Mouse (Mus musculus) monocyte, adult 2 months (primary cell): Measurements from ENCODE around the gene Itpa.

Experiments
- DNase-seq, 2 experiments: peaks; one replicate each; pipeline ENCODE4 v3.0.0; 2022; ENCODE audit warnings: low spot score in 2 of 2, low read depth in 1 of 2

The Itpa gene

GRCm38 (mm10) chr2:130724369-130724768 lies 57.0 kb downstream of the Itpa start:
- DNase-seq: no peak

GRCm38 (mm10) chr2:130727752-130728151 lies 60.3 kb downstream of the Itpa start:
- no peak for DNase-seq

GRCm38 (mm10) chr2:130728906-130729585 lies 61.6 kb downstream of the Itpa start:
- DNase-seq: no peak

- DNase-seq: peak; percentile 56 to 61
Observed at GRCm38 (mm10) chr2:130730746-130731145, 63.3 kb downstream of the Itpa start.
